Mouse (Mus musculus) midbrain, embryonic 15.5 days (tissue): Measurements from ENCODE around the gene Numa1. TPM values are rescaled to one million over a fixed set of nuclear protein-coding genes. Genes with fewer than 3 reads are reported as not detected.
"Not testable (repeated sequence)": the region's sequence is repeated elsewhere in the genome, so short reads cannot be mapped to it uniquely, and the experiment has no call there.

Experiments
- ATAC-seq: fragments of 200-750 bp; cut with Nextera tagmentation; replicated peaks from 2 replicates; pipeline ENCODE4 v1.8.0; 2017; ENCODE audit warnings: moderate TSS enrichment
- H3K27ac ChIP-seq: fragments of 300-500 bp; sonication (generic); 2 replicates; pipeline ENCODE4 v1.5.1; 2015; ENCODE audit warnings: mild to moderate bottlenecking, inconsistent platforms
- H3K27me3 ChIP-seq: fragments of 300-500 bp; sonication (generic); replicated peaks from 2 replicates; pipeline ENCODE4 v1.6.1; 2015; ENCODE audit warnings: inconsistent platforms
- H3K36me3 ChIP-seq: fragments of 300-500 bp; sonication (generic); replicated peaks from 2 replicates; pipeline ENCODE4 v1.6.1; 2015; ENCODE audit warnings: inconsistent platforms
- H3K4me1 ChIP-seq: fragments of 300-500 bp; sonication (generic); 2 replicates; pipeline ENCODE4 v1.6.1; 2015; ENCODE audit warnings: inconsistent platforms
- H3K4me2 ChIP-seq: fragments of 300-500 bp; sonication (generic); 2 replicates; pipeline ENCODE4 v1.6.1; 2015; ENCODE audit warnings: inconsistent platforms, mild to moderate bottlenecking, moderate library complexity
- H3K4me3 ChIP-seq: fragments of 300-500 bp; sonication (generic); 2 replicates; pipeline ENCODE4 v1.5.1; 2015; ENCODE audit warnings: mild to moderate bottlenecking, inconsistent platforms
- H3K9ac ChIP-seq: fragments of 300-500 bp; sonication (generic); 2 replicates; pipeline ENCODE4 v1.6.1; 2015; ENCODE audit warnings: mild to moderate bottlenecking, inconsistent platforms
- H3K9me3 ChIP-seq: fragments of 300-500 bp; sonication (generic); 2 replicates; pipeline ENCODE4 v1.6.1; 2016; ENCODE audit warnings: inconsistent platforms
- WGBS: fragments of 180-500 bp; shearing (Covaris S2); methylation state at CpG from one replicate; pipeline ENCODE4 v1.1.7; 2015; ENCODE audit warnings: mixed read lengths; 5-methylcytosine and 5-hydroxymethylcytosine counted together
- polyA plus RNA-seq: library from polyadenylated mRNA; unstranded; fragments of >200 nt; fragmentation: Nextera tagmentation; extraction: Ambion mirVana; gene quantifications from 2 replicates; pipeline ENCODE4 v1.2.1, GENCODE M21; 2015

Gene Numa1
- polyA plus RNA-seq, 1 experiment from 2014 or later: 53.1 TPM

- WGBS: 96% methylated on average over 4 of the region's 4 CpGs
Measured at GRCm38 (mm10) chr7:101939758-101940157, 5.8 kb downstream of the Numa1 start.

GRCm38 (mm10) chr7:101949008-101949407 lies 15.1 kb downstream of the Numa1 start:
- H3K4me2 ChIP-seq, H3K9ac ChIP-seq, ATAC-seq, H3K9me3 ChIP-seq, H3K27me3 ChIP-seq, H3K4me3 ChIP-seq, H3K36me3 ChIP-seq, H3K4me1 ChIP-seq, H3K27ac ChIP-seq: not testable (repeated sequence)
- 95% methylated on average over 5 of the region's 5 CpGs for WGBS

More at GRCm38 (mm10) chr7:101939758-101940157, 5.8 kb downstream of the Numa1 start:
- H3K36me3 ChIP-seq: no peaks in the 10 kb centered on the region
- ATAC-seq: no peak
- H3K27me3 ChIP-seq: no peaks in the 10 kb centered on the region
- no peaks in the 10 kb centered on the region for H3K9me3 ChIP-seq
- no peak overlapping the region for H3K4me2 ChIP-seq
- H3K4me3 ChIP-seq: no peak overlapping the region
- no peak overlapping the region for H3K27ac ChIP-seq
- peaks cover 22% of the 10 kb centered on the region for H3K4me1 ChIP-seq
- H3K9ac ChIP-seq: no peak overlapping the region

DNA sequence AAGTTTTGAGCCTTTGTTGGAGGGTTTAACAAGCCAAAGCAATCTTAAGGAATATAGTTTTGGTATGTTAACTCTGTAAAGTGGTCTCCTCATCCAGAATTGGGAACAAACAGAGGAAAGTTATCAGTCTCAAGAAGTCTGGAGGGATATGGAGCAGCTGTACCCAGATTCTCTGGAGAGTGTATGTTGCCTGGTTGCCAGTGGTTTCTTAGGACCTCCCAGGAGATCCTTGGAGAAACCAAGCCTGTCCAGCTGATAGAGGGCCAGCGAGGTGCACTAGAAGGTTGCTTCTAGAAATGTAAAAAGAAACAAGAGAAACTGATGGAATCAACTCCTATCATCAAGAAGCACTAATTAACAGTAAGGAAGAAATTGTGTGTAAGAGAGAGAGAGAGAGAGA lies 17.7 kb downstream of the Numa1 start:
- Histone ChIP-seq H3K9me3 (no peaks in the 10 kb centered on the region), H3K27me3 (no peaks in the 10 kb centered on the region), H3K4me1 (no peaks in the 10 kb centered on the region), H3K4me3 (no peak overlapping the region), H3K4me2 (no peak overlapping the region), H3K9ac (no peak overlapping the region), H3K27ac (no peak overlapping the region), H3K36me3 (no peaks in the 10 kb centered on the region)
- ATAC-seq: no peak
- 95% methylated on average over 1 of the region's 1 CpGs for WGBS

DNA sequence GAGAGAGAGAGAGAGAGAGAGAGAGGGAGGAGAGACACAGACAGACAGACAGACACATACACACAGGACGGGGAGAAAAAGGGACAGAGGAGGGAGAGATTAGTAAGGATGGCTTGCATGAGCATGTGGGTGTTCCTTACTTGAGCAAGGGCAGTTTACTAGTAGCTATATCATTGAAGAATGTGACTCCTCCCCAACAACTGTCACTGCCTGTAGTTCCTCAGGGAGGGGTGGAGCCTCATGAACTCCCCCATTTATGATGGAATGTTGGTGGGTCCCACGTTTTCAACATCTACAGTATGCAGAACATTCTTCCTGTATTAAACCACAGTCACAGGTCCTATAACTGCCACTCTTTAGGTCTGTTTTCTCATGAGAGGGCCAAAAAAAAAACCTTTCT lies 18.2 kb downstream of the Numa1 start:
- 80% methylated on average over 2 of the region's 2 CpGs for WGBS

DNA sequence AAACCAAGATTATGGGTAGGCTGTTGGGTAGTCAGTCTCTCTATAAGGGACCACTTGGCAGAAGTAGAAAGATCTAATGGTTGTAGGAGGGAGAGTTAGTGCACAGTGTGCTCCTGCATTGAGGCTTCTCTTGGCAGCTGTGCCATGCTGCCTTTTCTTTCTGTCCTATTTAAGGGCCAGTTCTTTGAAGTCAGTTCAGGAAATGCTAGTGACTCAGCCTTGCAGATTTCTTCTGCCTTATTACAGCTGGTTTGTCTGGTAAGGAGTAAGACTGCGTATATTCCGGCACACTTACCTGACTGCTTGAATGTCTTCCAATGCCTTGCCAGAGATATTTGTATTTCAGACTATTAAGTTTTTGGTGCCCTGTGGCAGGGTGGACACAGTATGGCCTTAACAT lies 20.3 kb downstream of the Numa1 start:
- Histone ChIP-seq H3K9ac (no peak overlapping the region), H3K27ac (no peak overlapping the region), H3K4me3 (no peak overlapping the region), H3K27me3 (no peaks in the 10 kb centered on the region), H3K4me2 (no peak overlapping the region), H3K36me3 (no peaks in the 10 kb centered on the region), H3K9me3 (no peaks in the 10 kb centered on the region), H3K4me1 (no peaks in the 10 kb centered on the region)
- WGBS: 93% methylated on average over 2 of the region's 2 CpGs
- ATAC-seq: no peak

More for the DNA sequence above, 18.2 kb downstream of the Numa1 start:
- Histone ChIP-seq H3K27ac (no peak overlapping the region), H3K36me3 (no peaks in the 10 kb centered on the region), H3K27me3 (no peaks in the 10 kb centered on the region), H3K9ac (no peak overlapping the region), H3K4me1 (no peaks in the 10 kb centered on the region), H3K9me3 (no peaks in the 10 kb centered on the region), H3K4me3 (no peak overlapping the region), H3K4me2 (no peak overlapping the region)
- no peak for ATAC-seq

DNA sequence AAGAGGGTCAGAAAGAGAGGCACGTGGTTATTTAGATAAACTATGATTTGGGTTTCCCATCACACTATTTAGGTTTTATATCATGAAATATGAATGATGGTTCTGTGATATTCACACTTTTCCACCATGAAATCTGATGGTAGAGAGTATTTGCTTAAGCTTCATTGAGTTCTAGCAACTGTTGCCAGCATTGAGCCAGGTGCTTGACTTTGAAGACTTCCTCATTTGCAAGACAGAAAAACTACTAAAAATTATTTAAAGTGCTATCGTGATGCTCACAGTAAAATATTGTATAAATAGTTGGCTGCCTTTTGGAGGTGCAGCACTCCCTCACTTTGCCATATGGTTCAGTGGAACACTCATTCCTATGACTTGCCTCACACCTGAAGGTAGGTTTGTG lies 21.4 kb downstream of the Numa1 start:
- WGBS: 96% methylated on average over 2 of the region's 2 CpGs
- H3K4me1 ChIP-seq: no peaks in the 10 kb centered on the region
- no peaks in the 10 kb centered on the region for H3K27me3 ChIP-seq
- no peak overlapping the region for H3K9ac ChIP-seq
- H3K9me3 ChIP-seq: no peaks in the 10 kb centered on the region
- H3K36me3 ChIP-seq: no peaks in the 10 kb centered on the region
- H3K4me2 ChIP-seq: no peak overlapping the region
- no peak overlapping the region for H3K27ac ChIP-seq
- H3K4me3 ChIP-seq: no peak overlapping the region
- no peak for ATAC-seq

DNA sequence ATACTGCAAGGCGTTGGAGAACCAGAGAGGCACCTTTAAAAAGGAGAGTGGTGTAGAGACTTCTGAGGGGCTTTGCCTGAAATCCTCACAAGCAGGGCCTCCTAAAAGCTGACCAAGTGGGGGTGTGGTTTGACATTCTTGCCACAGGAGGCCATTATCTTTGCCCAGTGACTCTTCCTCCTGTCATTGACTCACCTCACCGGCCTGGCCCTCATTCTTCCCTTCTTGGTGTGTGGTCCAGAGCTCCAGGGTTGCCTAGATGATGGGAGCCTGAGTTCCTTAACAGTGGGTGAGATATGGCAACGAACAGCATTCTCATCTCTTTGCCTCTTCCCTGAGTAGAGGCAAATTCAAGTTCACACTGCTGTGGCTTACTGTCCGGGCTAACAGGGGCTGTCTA lies 22.0 kb downstream of the Numa1 start:
- H3K27ac ChIP-seq: no peak overlapping the region
- WGBS: 56% methylated on average over 4 of the region's 4 CpGs
- no peak overlapping the region for H3K4me3 ChIP-seq
- H3K27me3 ChIP-seq: no peaks in the 10 kb centered on the region
- H3K9ac ChIP-seq: no peak overlapping the region
- H3K36me3 ChIP-seq: no peaks in the 10 kb centered on the region
- ATAC-seq: no peak
- no peak overlapping the region for H3K4me2 ChIP-seq
- no peaks in the 10 kb centered on the region for H3K9me3 ChIP-seq
- no peaks in the 10 kb centered on the region for H3K4me1 ChIP-seq

DNA sequence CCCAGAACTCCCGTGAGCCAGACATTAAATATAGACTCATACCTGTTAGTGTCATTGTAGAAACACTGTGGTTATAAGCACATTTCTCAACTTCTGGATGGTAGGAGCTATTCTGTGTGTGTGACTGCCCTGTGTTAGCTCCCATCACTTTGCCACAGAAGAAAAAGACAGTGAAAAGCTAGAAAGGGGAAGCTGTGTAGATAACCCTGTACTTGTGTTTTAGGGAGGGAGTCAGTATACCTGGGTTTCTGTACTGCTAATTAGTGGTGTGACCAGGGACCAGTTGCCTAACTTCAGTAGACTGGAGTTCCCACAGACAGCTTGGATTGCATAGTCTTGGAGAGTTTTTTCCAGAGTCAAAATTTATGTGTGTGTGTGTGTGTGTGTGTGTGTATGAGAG lies 22.6 kb downstream of the Numa1 start:
- H3K9me3 ChIP-seq: no peaks in the 10 kb centered on the region
- no peaks in the 10 kb centered on the region for H3K4me1 ChIP-seq
- no peak overlapping the region for H3K4me3 ChIP-seq
- no peak overlapping the region for H3K27ac ChIP-seq
- no peak for ATAC-seq
- no peak overlapping the region for H3K9ac ChIP-seq
- WGBS: 88% methylated on average over 1 of the region's 1 CpGs
- no peaks in the 10 kb centered on the region for H3K36me3 ChIP-seq
- no peak overlapping the region for H3K4me2 ChIP-seq
- H3K27me3 ChIP-seq: no peaks in the 10 kb centered on the region

DNA sequence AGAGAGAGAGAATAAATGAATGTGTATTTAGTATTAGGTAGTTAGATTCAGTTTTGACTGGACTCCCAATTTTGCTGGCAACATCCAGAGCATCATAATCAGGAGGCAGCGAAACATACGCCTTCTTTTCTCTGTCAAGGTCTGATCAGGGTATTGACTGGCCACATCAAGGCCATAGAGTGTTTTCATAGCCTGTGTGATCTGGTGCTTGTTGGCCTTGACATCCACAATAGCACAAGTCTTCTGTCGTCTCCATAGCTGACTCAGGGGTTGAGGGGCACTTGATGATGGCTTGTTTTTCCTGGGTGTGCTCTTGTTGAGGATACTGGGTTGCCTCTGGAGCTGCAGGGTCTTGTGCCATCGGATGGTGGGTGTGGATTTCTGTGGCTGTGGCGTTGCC lies 23.0 kb downstream of the Numa1 start:
- no peaks in the 10 kb centered on the region for H3K9me3 ChIP-seq
- WGBS: 94% methylated on average over 5 of the region's 5 CpGs

DNA sequence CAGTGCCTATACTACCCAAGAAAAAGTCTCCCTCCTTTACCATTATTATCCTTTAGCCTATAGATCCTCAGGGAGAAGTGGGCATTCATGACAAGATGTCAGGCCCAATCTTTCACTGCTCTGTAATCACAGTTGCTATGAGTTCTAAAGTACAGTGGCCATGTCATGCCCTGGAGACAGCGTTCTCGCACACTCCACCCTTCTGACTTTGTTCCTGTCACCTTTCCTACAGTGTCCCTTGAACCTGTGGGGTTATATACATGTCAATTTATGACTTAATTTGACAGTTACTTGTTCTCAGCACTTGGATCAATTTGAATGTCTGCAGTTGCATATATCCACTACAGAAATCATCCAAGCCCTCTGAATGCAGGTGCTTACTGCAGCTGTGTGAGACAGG lies 28.9 kb downstream of the Numa1 start:
- no peak overlapping the region for H3K27ac ChIP-seq
- no peak overlapping the region for H3K4me3 ChIP-seq
- no peak overlapping the region for H3K4me2 ChIP-seq
- H3K36me3 ChIP-seq: no peaks in the 10 kb centered on the region
- ATAC-seq: no peak
- no peaks in the 10 kb centered on the region for H3K27me3 ChIP-seq
- H3K9ac ChIP-seq: no peak overlapping the region
- H3K4me1 ChIP-seq: no peaks in the 10 kb centered on the region
- 94% methylated on average over 2 of the region's 2 CpGs for WGBS
- no peaks in the 10 kb centered on the region for H3K9me3 ChIP-seq

More for the DNA sequence above, 23.0 kb downstream of the Numa1 start:
- ATAC-seq: no peak
- H3K4me2 ChIP-seq: no peak overlapping the region
- no peak overlapping the region for H3K4me3 ChIP-seq
- H3K9ac ChIP-seq: no peak overlapping the region
- no peak overlapping the region for H3K27ac ChIP-seq
- H3K27me3 ChIP-seq: no peaks in the 10 kb centered on the region
- no peaks in the 10 kb centered on the region for H3K36me3 ChIP-seq
- no peaks in the 10 kb centered on the region for H3K4me1 ChIP-seq

- Histone ChIP-seq H3K9me3 (no peaks in the 10 kb centered on the region), H3K36me3 (no peaks in the 10 kb centered on the region), H3K4me1 (peaks cover 2% of the 10 kb centered on the region), H3K4me3 (no peak overlapping the region), H3K27me3 (no peaks in the 10 kb centered on the region), H3K4me2 (no peak overlapping the region), H3K9ac (no peak overlapping the region), H3K27ac (no peak overlapping the region)
- 96% methylated on average over 2 of the region's 2 CpGs for WGBS
- no peak for ATAC-seq
Measured at GRCm38 (mm10) chr7:101963621-101964020, 29.7 kb downstream of the Numa1 start.

DNA sequence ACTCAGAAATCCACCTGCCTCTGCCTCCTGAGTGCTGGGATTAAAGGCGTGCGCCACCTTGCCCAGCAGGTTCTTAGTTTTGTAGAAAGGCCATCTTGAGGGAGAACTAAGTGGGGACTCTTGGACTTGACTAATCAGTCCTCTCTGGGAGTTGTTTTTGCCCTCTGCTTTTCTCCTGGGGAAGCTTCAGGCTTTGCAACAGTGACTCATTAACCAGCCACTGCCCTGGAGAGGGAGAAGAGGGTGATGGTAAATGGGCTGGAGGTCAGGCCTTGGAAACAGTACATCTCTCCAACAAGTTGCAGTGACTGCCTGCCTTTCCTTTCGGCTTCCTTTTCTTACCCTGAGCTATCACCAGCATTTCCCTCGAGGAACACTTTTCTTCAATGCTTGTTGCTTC lies 30.6 kb downstream of the Numa1 start:
- no peaks in the 10 kb centered on the region for H3K36me3 ChIP-seq
- no peak overlapping the region for H3K27ac ChIP-seq
- WGBS: 94% methylated on average over 4 of the region's 4 CpGs
- H3K4me3 ChIP-seq: no peak overlapping the region
- peaks cover 8% of the 10 kb centered on the region for H3K4me1 ChIP-seq
- no peaks in the 10 kb centered on the region for H3K27me3 ChIP-seq
- H3K4me2 ChIP-seq: no peak overlapping the region
- no peak overlapping the region for H3K9ac ChIP-seq
- ATAC-seq: no peak
- no peaks in the 10 kb centered on the region for H3K9me3 ChIP-seq

DNA sequence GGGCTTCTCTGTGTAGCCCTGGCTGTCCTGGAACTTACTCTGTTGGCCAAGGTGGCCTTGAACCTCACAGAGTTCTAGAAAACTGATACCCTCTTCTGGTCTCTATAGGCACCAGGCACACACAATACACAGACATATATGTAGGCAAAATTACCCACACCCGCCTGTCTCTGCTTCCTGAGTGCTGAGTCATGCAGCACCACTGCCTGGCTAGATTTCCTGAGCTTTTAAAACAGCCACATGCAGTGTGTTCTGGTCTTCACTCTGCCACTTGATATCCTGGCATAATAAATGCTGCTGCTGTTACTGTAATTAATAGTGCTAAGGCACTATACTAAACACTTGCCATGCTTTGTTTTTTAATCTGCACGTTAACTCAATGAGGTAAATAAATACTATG lies 31.7 kb downstream of the Numa1 start:
- no peak overlapping the region for H3K4me2 ChIP-seq
- no peaks in the 10 kb centered on the region for H3K36me3 ChIP-seq
- peaks cover 8% of the 10 kb centered on the region for H3K4me1 ChIP-seq
- H3K27ac ChIP-seq: no peak overlapping the region
- WGBS: 83% methylated on average over 2 of the region's 2 CpGs
- no peak overlapping the region for H3K9ac ChIP-seq
- no peaks in the 10 kb centered on the region for H3K9me3 ChIP-seq
- H3K4me3 ChIP-seq: no peak overlapping the region
- no peak for ATAC-seq
- no peaks in the 10 kb centered on the region for H3K27me3 ChIP-seq

GRCm38 (mm10) chr7:101967256-101967655 lies 33.3 kb downstream of the Numa1 start:
- Histone ChIP-seq H3K27ac (no peak overlapping the region), H3K4me3 (no peak overlapping the region), H3K4me1 (peaks cover 19% of the 10 kb centered on the region), H3K27me3 (no peaks in the 10 kb centered on the region), H3K9ac (no peak overlapping the region), H3K36me3 (no peaks in the 10 kb centered on the region), H3K9me3 (no peaks in the 10 kb centered on the region), H3K4me2 (no peak overlapping the region)
- no peak for ATAC-seq
- WGBS: 85% methylated on average over 1 of the region's 1 CpGs
